Mouse (Mus musculus): Measurements from ENCODE around the gene Stub1. TPM values are rescaled to one million over a fixed set of nuclear protein-coding genes. Genes with fewer than 3 reads are reported as not detected.

Stub1 gene
- total and polyA plus RNA-seq, 3 experiments: 105 to 147 (median 129) TPM

GRCm38 (mm10) chr17:25791843-25792527 is 41.2 kb downstream of the Stub1 start:
- Histone ChIP-seq H3K27me3 (ENCODE audit: control insufficient read depth, insufficient read depth, low read length) (no peaks in the 10 kb centered on the region), H3K79me2 (replicated peaks; ENCODE audit: control insufficient read depth, insufficient read depth, low read length) (no peaks in the 10 kb centered on the region), H3K9ac (ENCODE audit: low read depth, low read length) (peak overlapping the region; percentile 81), H3K27ac (peak overlapping the region; percentile 88), H3K4me3 (peak overlapping the region; percentile 56), H3K36me3 (ENCODE audit: control insufficient read depth, insufficient read depth, low read length) (no peaks in the 10 kb centered on the region), H3K4me1 (ENCODE audit: control insufficient read depth, insufficient read depth, low read length) (peaks cover 12% of the 10 kb centered on the region)
- under 1% methylated on average over 45 of the region's 45 CpGs for WGBS
- TF ChIP-seq EP300 (IDR thresholded peaks at IDR 0.05; ENCODE audit: insufficient read depth, low read depth, low read length) (0 out of 2 replicates have a peak, but pooled peaks have one; percentile 44), POLR2A (IDR thresholded peaks at IDR 0.05; ENCODE audit: insufficient read depth, low read depth, low read length) (peak; percentile 79), CTCF (IDR thresholded peaks at IDR 0.05) (no peak)
- peak; percentile 87 to 91 for DNase-seq
- intact Hi-C loops (cut with DNase I): no loop called here

- H3K4me3 ChIP-seq: peak overlapping the region; percentile 56
- intact Hi-C loops (cut with DNase I): no loop called here
- TF ChIP-seq EP300 (IDR thresholded peaks at IDR 0.05; ENCODE audit: insufficient read depth, low read depth, low read length) (no peak), CTCF (IDR thresholded peaks at IDR 0.05) (no peak), POLR2A (IDR thresholded peaks at IDR 0.05; ENCODE audit: insufficient read depth, low read depth, low read length) (no peak)
- H3K9ac ChIP-seq (ENCODE audit: low read depth, low read length): no peak overlapping the region
- no peak for DNase-seq
- H3K4me1 ChIP-seq (ENCODE audit: control insufficient read depth, insufficient read depth, low read length): peaks cover 12% of the 10 kb centered on the region
- H3K27ac ChIP-seq: no peak overlapping the region; the same call in 1 of the 2 replicates
- WGBS: 26% methylated on average over 19 of the region's 19 CpGs
- H3K79me2 ChIP-seq (replicated peaks; ENCODE audit: control insufficient read depth, insufficient read depth, low read length): no peaks in the 10 kb centered on the region
- H3K36me3 ChIP-seq (ENCODE audit: control insufficient read depth, insufficient read depth, low read length): no peaks in the 10 kb centered on the region
- no peaks in the 10 kb centered on the region for H3K27me3 ChIP-seq (ENCODE audit: control insufficient read depth, insufficient read depth, low read length)
Observed at GRCm38 (mm10) chr17:25791320-25791842, 41.8 kb downstream of the Stub1 start.

- Histone ChIP-seq H3K4me3 (no peak overlapping the region), H3K36me3 (ENCODE audit: control insufficient read depth, insufficient read depth, low read length) (no peaks in the 10 kb centered on the region), H3K27me3 (ENCODE audit: control insufficient read depth, insufficient read depth, low read length) (no peaks in the 10 kb centered on the region), H3K27ac (no peak overlapping the region), H3K9ac (ENCODE audit: low read depth, low read length) (no peak overlapping the region), H3K4me1 (ENCODE audit: control insufficient read depth, insufficient read depth, low read length) (peaks cover 4% of the 10 kb centered on the region), H3K79me2 (replicated peaks; ENCODE audit: control insufficient read depth, insufficient read depth, low read length) (no peaks in the 10 kb centered on the region)
- WGBS: 88% methylated on average over 9 of the region's 9 CpGs
- intact Hi-C loops (cut with DNase I): no loop called here
- DNase-seq: peak in 1 of 2 experiments; percentile 19
- no peak for TF ChIP-seq CTCF (IDR thresholded peaks at IDR 0.05)
Observed at GRCm38 (mm10) chr17:25786781-25787504, 46.3 kb downstream of the Stub1 start.

- peak in 1 of 2 experiments; percentile 14 for DNase-seq
- 48% methylated on average over 3 of the region's 3 CpGs for WGBS
Observed at GRCm38 (mm10) chr17:25786280-25786679, 46.9 kb downstream of the Stub1 start, which contains the start of gene Ccdc78. Ccdc78 (plus strand) TSS chr17:25786580.

GRCm38 (mm10) chr17:25785281-25785745 is 47.9 kb downstream of the Stub1 start, which contains the start of gene Haghl:
Haghl (minus strand) TSS chr17:25785673.
- peak within 1 kb of the TSS; percentile 91 for H3K4me3 ChIP-seq
- intact Hi-C loops (cut with DNase I): no loop called here
- peak; percentile 93 to 96 for DNase-seq
- peaks cover 2% of the 10 kb centered on the region; the same call in 1 of the 2 replicates for H3K4me1 ChIP-seq (ENCODE audit: control insufficient read depth, insufficient read depth, low read length)
- no peaks in the 10 kb centered on the region for H3K27me3 ChIP-seq (ENCODE audit: control insufficient read depth, insufficient read depth, low read length)
- TF ChIP-seq POLR2A (IDR thresholded peaks at IDR 0.05; ENCODE audit: insufficient read depth, low read depth, low read length) (peak; percentile 89), CTCF (IDR thresholded peaks at IDR 0.05) (peak; percentile 37), EP300 (IDR thresholded peaks at IDR 0.05; ENCODE audit: insufficient read depth, low read depth, low read length) (no peak)
- H3K27ac ChIP-seq: peak within 1 kb of the TSS; percentile 85
- peak within 1 kb of the TSS; percentile 60 for H3K9ac ChIP-seq (ENCODE audit: low read depth, low read length)
- H3K36me3 ChIP-seq (ENCODE audit: control insufficient read depth, insufficient read depth, low read length): no peaks in the 10 kb centered on the region
- no peaks in the 10 kb centered on the region for H3K79me2 ChIP-seq (replicated peaks; ENCODE audit: control insufficient read depth, insufficient read depth, low read length)
- WGBS: under 1% methylated on average over 23 of the region's 23 CpGs

More at GRCm38 (mm10) chr17:25786280-25786679, 46.9 kb downstream of the Stub1 start, which contains the start of gene Ccdc78:
- TF ChIP-seq CTCF (IDR thresholded peaks at IDR 0.05) (no peak), EP300 (IDR thresholded peaks at IDR 0.05; ENCODE audit: insufficient read depth, low read depth, low read length) (no peak), POLR2A (IDR thresholded peaks at IDR 0.05; ENCODE audit: insufficient read depth, low read depth, low read length) (no peak)
- no peaks in the 10 kb centered on the region for H3K79me2 ChIP-seq (replicated peaks; ENCODE audit: control insufficient read depth, insufficient read depth, low read length)
- peaks cover 2% of the 10 kb centered on the region for H3K4me1 ChIP-seq (ENCODE audit: control insufficient read depth, insufficient read depth, low read length)
- peak within 1 kb of the TSS; percentile 85 for H3K27ac ChIP-seq
- H3K27me3 ChIP-seq (ENCODE audit: control insufficient read depth, insufficient read depth, low read length): no peaks in the 10 kb centered on the region
- peak within 1 kb of the TSS; percentile 37; the same call in 1 of the 2 replicates for H3K9ac ChIP-seq (ENCODE audit: low read depth, low read length)
- no peaks in the 10 kb centered on the region for H3K36me3 ChIP-seq (ENCODE audit: control insufficient read depth, insufficient read depth, low read length)
- H3K4me3 ChIP-seq: peak within 1 kb of the TSS; percentile 91
- intact Hi-C loops (cut with DNase I): no loop called here

Data from heart, adult 2 months (tissue).